Mouse (Mus musculus) lung, embryonic 16.5 days (tissue): Measurements from ENCODE around the gene Cpsf4. TPM values are rescaled to one million over a fixed set of nuclear protein-coding genes. Genes with fewer than 3 reads are reported as not detected.
"Not testable (repeated sequence)": the region's sequence is repeated elsewhere in the genome, so short reads cannot be mapped to it uniquely, and the experiment has no call there.

Experiments used
- ATAC-seq: fragments of 200-750 bp; cut with Nextera tagmentation; 2 replicates; pipeline ENCODE4 v1.8.0; 2017; ENCODE audit warnings: low read depth, mild to moderate bottlenecking, moderate library complexity
- H3K27ac ChIP-seq: fragments of 300-500 bp; sonication (generic); 2 replicates; pipeline ENCODE4 v1.5.1; 2014; ENCODE audit warnings: mild to moderate bottlenecking, control low read depth, low read length
- H3K27me3 ChIP-seq: fragments of 300-500 bp; sonication (generic); 2 replicates; pipeline ENCODE4 v1.6.1; 2014; ENCODE audit warnings: low read depth, low read length, mixed read lengths; ENCODE audit not compliant: control insufficient read depth, insufficient read depth
- H3K36me3 ChIP-seq: fragments of 300-500 bp; sonication (generic); 2 replicates; pipeline ENCODE4 v1.6.1; 2014; ENCODE audit warnings: low read length; ENCODE audit not compliant: control insufficient read depth, insufficient read depth
- H3K4me1 ChIP-seq: fragments of 300-500 bp; sonication (generic); replicated peaks from 2 replicates; pipeline ENCODE4 v1.6.1; 2014; ENCODE audit warnings: low read length, mixed read lengths; ENCODE audit not compliant: control insufficient read depth, insufficient read depth
- H3K4me2 ChIP-seq: fragments of 300-500 bp; sonication (generic); 2 replicates; pipeline ENCODE4 v1.6.1; 2014; ENCODE audit warnings: low read depth, low read length, control low read depth
- H3K4me3 ChIP-seq: fragments of 300-500 bp; sonication (generic); 2 replicates; pipeline ENCODE4 v1.5.1; 2014; ENCODE audit warnings: mild to moderate bottlenecking, low read length, control low read depth
- H3K9ac ChIP-seq: fragments of 300-500 bp; sonication (generic); 2 replicates; pipeline ENCODE4 v1.6.1; 2014; ENCODE audit warnings: low read length, control low read depth
- H3K9me3 ChIP-seq: fragments of 300-500 bp; sonication (generic); 2 replicates; pipeline ENCODE4 v1.6.1; 2016; ENCODE audit warnings: low read length; ENCODE audit not compliant: control insufficient read depth
- WGBS: fragments of 180-500 bp; shearing (Covaris S2); extraction: QIAGEN DNeasy Blood & Tissue Kit; methylation state at CpG from one replicate; pipeline ENCODE4 v1.1.7; 2014; 5-methylcytosine and 5-hydroxymethylcytosine counted together
- polyA plus RNA-seq: library from polyadenylated mRNA; unstranded; fragments of >200 nt; fragmentation: Nextera tagmentation; extraction: Ambion mirVana; gene quantifications from 2 replicates; pipeline ENCODE4 v1.2.1, GENCODE M21; 2015

The Cpsf4 gene
- polyA plus RNA-seq, 1 experiment from 2014 or later: 50.4 TPM

GRCm38 (mm10) chr5:145191962-145192361, 24.9 kb downstream of the Cpsf4 start, which contains the start of gene Atp5j2:
Gene Atp5j2 (minus strand): TSS chr5:145192062.
- peak within 1 kb of the TSS; percentile 87 for H3K9ac ChIP-seq
- H3K4me1 ChIP-seq: peaks cover 16% of the 10 kb centered on the region
- no peaks in the 10 kb centered on the region for H3K27me3 ChIP-seq
- peaks cover 27% of the 10 kb centered on the region for H3K36me3 ChIP-seq
- WGBS: 83% methylated on average over 2 of the region's 2 CpGs
- no peak for ATAC-seq
- H3K4me3 ChIP-seq: peak within 1 kb of the TSS; percentile 60
- H3K9me3 ChIP-seq: no peaks in the 10 kb centered on the region
- H3K4me2 ChIP-seq: peak within 1 kb of the TSS; percentile 67
- H3K27ac ChIP-seq: peak within 1 kb of the TSS; percentile 75

- 69% methylated on average over 7 of the region's 7 CpGs for WGBS
- H3K9me3 ChIP-seq: no peaks in the 10 kb centered on the region
- H3K4me2 ChIP-seq: no peak overlapping the region; the same call in 1 of the 2 replicates
- peaks cover 11% of the 10 kb centered on the region for H3K36me3 ChIP-seq
- H3K27me3 ChIP-seq: no peaks in the 10 kb centered on the region
- H3K9ac ChIP-seq: no peak overlapping the region
- H3K27ac ChIP-seq: no peak overlapping the region
- no peak overlapping the region for H3K4me3 ChIP-seq
- no peak for ATAC-seq
- H3K4me1 ChIP-seq: peaks cover 13% of the 10 kb centered on the region
These were observed 33.4 kb downstream of the Cpsf4 start for GRCm38 (mm10) chr5:145200387-145200786.

- WGBS: under 1% methylated on average over 37 of the region's 37 CpGs
These were observed 34.4 kb downstream of the Cpsf4 start, which contains the start of gene Zkscan14 for GRCm38 (mm10) chr5:145201321-145201991. Gene Zkscan14 (minus strand): TSS chr5:145201868.

GRCm38 (mm10) chr5:145202446-145202845, 35.4 kb downstream of the Cpsf4 start:
- ATAC-seq: no peak
- Histone ChIP-seq H3K36me3 (peaks cover 3% of the 10 kb centered on the region; the same call in 1 of the 2 replicates), H3K27ac (no peak overlapping the region), H3K9me3 (no peaks in the 10 kb centered on the region), H3K4me2 (no peak overlapping the region), H3K9ac (no peak overlapping the region), H3K27me3 (no peaks in the 10 kb centered on the region), H3K4me3 (no peak overlapping the region), H3K4me1 (peaks cover 19% of the 10 kb centered on the region)
- WGBS: 43% methylated on average over 3 of the region's 3 CpGs

More at GRCm38 (mm10) chr5:145201321-145201991, 34.4 kb downstream of the Cpsf4 start, which contains the start of gene Zkscan14:
- H3K4me1 ChIP-seq: peaks cover 19% of the 10 kb centered on the region
- H3K4me3 ChIP-seq: peak within 1 kb of the TSS; percentile 70
- H3K27ac ChIP-seq: peak within 1 kb of the TSS; percentile 23; the same call in 1 of the 2 replicates
- H3K9ac ChIP-seq: peak within 1 kb of the TSS; percentile 78
- H3K27me3 ChIP-seq: no peaks in the 10 kb centered on the region
- no peak for ATAC-seq
- H3K4me2 ChIP-seq: peak within 1 kb of the TSS; percentile 85
- peaks cover 2% of the 10 kb centered on the region; the same call in 1 of the 2 replicates for H3K36me3 ChIP-seq
- no peaks in the 10 kb centered on the region for H3K9me3 ChIP-seq

GRCm38 (mm10) chr5:145203936-145204691, 37.1 kb downstream of the Cpsf4 start, which contains the start of gene Zkscan5:
Gene Zkscan5 (plus strand): TSS chr5:145204562.
- Histone ChIP-seq H3K36me3 (peaks cover 5% of the 10 kb centered on the region; the same call in 1 of the 2 replicates), H3K4me2 (peak within 1 kb of the TSS; percentile 72), H3K4me1 (peaks cover 19% of the 10 kb centered on the region), H3K27ac (peak within 1 kb of the TSS; percentile 95), H3K4me3 (peak within 1 kb of the TSS; percentile 77), H3K27me3 (no peaks in the 10 kb centered on the region), H3K9ac (peak within 1 kb of the TSS; percentile 79), H3K9me3 (no peaks in the 10 kb centered on the region)
- under 1% methylated on average over 22 of the region's 22 CpGs for WGBS
- peak; percentile 97 for ATAC-seq

GRCm38 (mm10) chr5:145205041-145205440, 38.0 kb downstream of the Cpsf4 start:
- H3K9ac ChIP-seq: peak overlapping the region; percentile 51
- H3K9me3 ChIP-seq: no peaks in the 10 kb centered on the region
- 14% methylated on average over 9 of the region's 9 CpGs for WGBS
- no peaks in the 10 kb centered on the region for H3K27me3 ChIP-seq
- H3K4me2 ChIP-seq: peak overlapping the region; percentile 72
- peak overlapping the region; percentile 77 for H3K4me3 ChIP-seq
- ATAC-seq: no peak
- 0 out of 2 replicates have a peak overlapping the region, but pooled peaks have one; percentile 15 for H3K27ac ChIP-seq
- H3K4me1 ChIP-seq: peaks cover 19% of the 10 kb centered on the region
- H3K36me3 ChIP-seq: peaks cover 7% of the 10 kb centered on the region; the same call in 1 of the 2 replicates

- no peaks in the 10 kb centered on the region for H3K27me3 ChIP-seq
- 97% methylated on average over 6 of the region's 6 CpGs for WGBS
- peaks cover 18% of the 10 kb centered on the region for H3K36me3 ChIP-seq
- no peak overlapping the region for H3K4me3 ChIP-seq
- no peak overlapping the region for H3K9ac ChIP-seq
- peaks cover 10% of the 10 kb centered on the region for H3K4me1 ChIP-seq
- no peaks in the 10 kb centered on the region for H3K9me3 ChIP-seq
- no peak overlapping the region for H3K4me2 ChIP-seq
- ATAC-seq: no peak
- no peak overlapping the region for H3K27ac ChIP-seq
These were observed 40.4 kb downstream of the Cpsf4 start for GRCm38 (mm10) chr5:145207385-145207784.

- H3K27me3 ChIP-seq: no peaks in the 10 kb centered on the region
- H3K4me2 ChIP-seq: no peak overlapping the region
- H3K36me3 ChIP-seq: peaks cover 21% of the 10 kb centered on the region
- whole genome bisulfite sequencing: 87% methylated on average over 5 of the region's 6 CpGs
- H3K4me3 ChIP-seq: no peak overlapping the region
- no peak overlapping the region for H3K9ac ChIP-seq
- no peak overlapping the region for H3K27ac ChIP-seq
- no peak for ATAC-seq
- peaks cover 10% of the 10 kb centered on the region for H3K4me1 ChIP-seq
- H3K9me3 ChIP-seq: no peaks in the 10 kb centered on the region
These were observed 40.9 kb downstream of the Cpsf4 start for GRCm38 (mm10) chr5:145207954-145208353.

GRCm38 (mm10) chr5:145208391-145208790, 41.4 kb downstream of the Cpsf4 start:
- not testable (repeated sequence) for H3K9me3 ChIP-seq, H3K4me2 ChIP-seq, H3K27ac ChIP-seq, ATAC-seq, H3K9ac ChIP-seq, H3K27me3 ChIP-seq, H3K4me3 ChIP-seq
- WGBS: 36% methylated on average over 11 of the region's 11 CpGs
- Histone ChIP-seq H3K36me3 (peaks cover 25% of the 10 kb centered on the region), H3K4me1 (peaks cover 10% of the 10 kb centered on the region)
